22 mouse cellular contexts compared by ENCODE assay signal in the genomic region with DNA sequence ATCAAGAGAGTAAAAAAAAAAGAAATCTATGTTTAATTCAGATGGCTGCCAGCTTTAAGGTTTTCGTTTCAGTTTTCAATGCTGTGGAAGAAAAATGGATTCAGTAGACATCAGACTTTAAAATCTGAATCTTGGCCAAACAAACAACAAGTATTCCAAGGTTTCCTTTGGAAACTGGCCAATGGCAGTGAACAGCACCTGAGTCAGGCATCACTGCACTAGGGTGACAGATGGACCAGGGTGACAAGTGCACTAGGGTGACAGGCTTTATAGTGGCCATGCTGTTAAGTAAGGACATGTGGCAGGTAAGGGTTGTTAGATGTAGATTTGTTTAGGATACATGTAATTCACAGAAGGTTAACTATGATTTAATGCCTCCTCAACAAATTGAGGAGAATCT.
DNase-seq lines count a peak whose midpoint lies in the region; ATAC-seq lines count a peak whose summit lies in the region.
"Had no signal": no experiment of that assay in that cellular context is flagged by ENCODE, and none has a peak within 500 bp of the region (broad histone marks: within the 10 kb centered on the region; RNA-seq: fewer than 3 reads in every experiment).

No protein-coding gene starts in this region.

- DNase-seq in cerebellum, postnatal 4 days (ENCODE audit: low spot score in 2 of 2), result no peak
- DNase-seq in cerebellum, adult 11 months, result peak; percentile 50
- DNase-seq in cerebellum, adult 9-10 months, result peak; percentile 81
- DNase-seq in cerebellum, postnatal 36 days, result peak; percentile 56 to 61
- DNase-seq in kidney, adult 8-10 months, result no peak
- DNase-seq in gastrocnemius, postnatal 10 days, result no peak
- DNase-seq: adrenal gland, adult 8-10 months; gastrocnemius, postnatal 14 days; heart, postnatal 4 days; kidney, adult 18-20 months; kidney, postnatal 4 days; layer of hippocampus, postnatal 36 days; liver; lung, adult 2 months; lung, postnatal 10 days; midbrain, embryonic 14.5 days; right cerebral cortex, adult 18-20 months; spleen, adult 18-20 months; thymus, postnatal 14 days had no signal

- peak; percentile 97 for ATAC-seq in cerebellum, adult (ENCODE audit: insufficient number of reproducible peaks, low FRiP score, low TSS enrichment)
- ATAC-seq: forebrain, embryonic 13.5 days; inflammation-experienced regulatory T-cells, adult 6 months had no signal

Comparison
In these comparisons a context has a peak if more than half of its experiments do, and no peak if none do; other contexts are left out.
1. DNase-seq: peak in cerebellum, adult 11 months (single experiment), cerebellum, adult 9-10 months (single experiment) and cerebellum, postnatal 36 days (2 of 2); none in cerebellum, postnatal 4 days (0 of 2), kidney, adult 8-10 months (0 of 2) and gastrocnemius, postnatal 10 days (single experiment).